Comparison of ENCODE assay signal across 20 mouse cellular contexts in the genomic region with DNA sequence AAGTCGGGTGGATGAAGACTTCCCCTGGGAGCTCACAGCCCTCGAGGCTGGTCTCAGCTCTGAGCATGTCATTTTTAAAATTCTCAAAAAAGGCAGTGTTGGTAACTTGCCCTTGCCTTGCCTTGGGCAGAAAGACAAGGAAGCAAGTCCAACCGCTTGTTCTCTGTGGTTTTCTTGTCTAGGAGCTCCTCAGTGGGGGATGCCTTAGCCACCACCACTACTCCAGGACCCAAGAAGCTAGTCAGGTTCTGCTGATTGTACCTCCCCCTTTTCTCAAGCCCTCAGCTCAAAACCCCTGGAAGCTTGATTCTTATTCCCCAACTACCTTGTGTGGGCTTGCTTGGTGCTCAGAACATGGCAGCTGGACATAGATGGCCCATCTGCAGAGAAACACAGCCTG.
"Had no signal": no experiment of that assay in that cellular context is flagged by ENCODE, and none has a peak within 500 bp of the region (broad histone marks: within the 10 kb centered on the region; RNA-seq: fewer than 3 reads in every experiment).

No protein-coding gene starts in this region.

- H3K4me3 ChIP-seq: limb, embryonic 10.5 days; limb, embryonic 13.5 days; liver, embryonic 12.5 days; liver, embryonic 15.5 days; lung, embryonic 15.5 days; neural tube, embryonic 12.5 days; neural tube, embryonic 15.5 days; stomach, embryonic 15.5 days had no signal

- H3K9me3 ChIP-seq: limb, embryonic 10.5 days; limb, embryonic 13.5 days; liver, embryonic 12.5 days; liver, embryonic 15.5 days; lung, embryonic 15.5 days; neural tube, embryonic 12.5 days; neural tube, embryonic 15.5 days; stomach, embryonic 15.5 days had no signal

- H3K4me2 ChIP-seq: limb, embryonic 13.5 days; liver, embryonic 12.5 days; liver, embryonic 15.5 days; lung, embryonic 15.5 days; midbrain, embryonic 11.5 days; neural tube, embryonic 12.5 days; neural tube, embryonic 15.5 days; stomach, embryonic 15.5 days had no signal

- DNase-seq: kidney, postnatal 14 days; kidney, postnatal 4 days; liver; lung, adult 18-20 months; lung, postnatal 10 days; lung, postnatal 36 days; midbrain, embryonic 14.5 days; right cerebral cortex, adult 18-20 months; right cerebral cortex, postnatal 14 days; right cerebral cortex, postnatal 4 days; thymus, postnatal 25 days had no signal

- H3K9ac ChIP-seq: limb, embryonic 13.5 days; liver, embryonic 12.5 days; liver, embryonic 15.5 days; lung, embryonic 15.5 days; neural tube, embryonic 12.5 days; neural tube, embryonic 15.5 days; stomach, embryonic 15.5 days had no signal

- H3K36me3 ChIP-seq: limb, embryonic 10.5 days; limb, embryonic 13.5 days; liver, embryonic 12.5 days; liver, embryonic 15.5 days; lung, embryonic 15.5 days; neural tube, embryonic 12.5 days; neural tube, embryonic 15.5 days; stomach, embryonic 15.5 days had no signal

- ATAC-seq: liver, embryonic 12.5 days had no signal

- H3K27me3 ChIP-seq: liver, embryonic 12.5 days; liver, embryonic 15.5 days; lung, embryonic 15.5 days; neural tube, embryonic 12.5 days; neural tube, embryonic 15.5 days; stomach, embryonic 15.5 days had no signal

- H3K27ac ChIP-seq: limb, embryonic 10.5 days; limb, embryonic 13.5 days; liver, embryonic 12.5 days; liver, embryonic 15.5 days; lung, embryonic 15.5 days; neural tube, embryonic 12.5 days; neural tube, embryonic 15.5 days; stomach, embryonic 15.5 days had no signal

- H3K4me1 ChIP-seq: liver, embryonic 12.5 days; liver, embryonic 15.5 days; neural tube, embryonic 12.5 days had no signal
